Mouse (Mus musculus) neural tube, embryonic 14.5 days (tissue): ENCODE measurements at regions not wholly inside any gene's neighbourhood (a gene's known extent, or its start where the extent isn't known, plus 50 kb on each side); places are given as distances from the start of the nearest gene placed in this dataset.
A peak's percentile ranks its signal among the peaks of the same experiment; 100 is the strongest.

Experiments used
- ATAC-seq: fragments of 200-750 bp; cut with Nextera tagmentation; 2 replicates; pipeline ENCODE4 v1.8.0; 2017; ENCODE audit warnings: low read depth, mild to moderate bottlenecking, moderate TSS enrichment, moderate library complexity
- H3K27ac ChIP-seq: fragments of 300-500 bp; sonication (generic); 2 replicates; pipeline ENCODE4 v1.5.1; 2014; ENCODE audit warnings: low read depth, mild to moderate bottlenecking, control low read depth, low read length, moderate library complexity, mixed read lengths
- H3K27me3 ChIP-seq: fragments of 300-500 bp; sonication (generic); 2 replicates; pipeline ENCODE4 v1.6.1; 2014; ENCODE audit warnings: low read length; ENCODE audit not compliant: control insufficient read depth, insufficient read depth
- H3K36me3 ChIP-seq: fragments of 300-500 bp; sonication (generic); 2 replicates; pipeline ENCODE4 v1.6.1; 2014; ENCODE audit warnings: low read length, mixed read lengths; ENCODE audit not compliant: control insufficient read depth, insufficient read depth
- H3K4me1 ChIP-seq: fragments of 300-500 bp; sonication (generic); 2 replicates; pipeline ENCODE4 v1.6.1; 2014; ENCODE audit warnings: low read length; ENCODE audit not compliant: control insufficient read depth, insufficient read depth
- H3K4me2 ChIP-seq: fragments of 300-500 bp; sonication (generic); 2 replicates; pipeline ENCODE4 v1.6.1; 2014; ENCODE audit warnings: mild to moderate bottlenecking, low read depth, low read length, control low read depth
- H3K4me3 ChIP-seq: fragments of 300-500 bp; sonication (generic); 2 replicates; pipeline ENCODE4 v1.5.1; 2014; ENCODE audit warnings: low read depth, low read length, control low read depth, mixed read lengths
- H3K9ac ChIP-seq: fragments of 300-500 bp; sonication (generic); replicated peaks from 2 replicates; pipeline ENCODE4 v1.6.1; 2014; ENCODE audit warnings: low read depth, mild to moderate bottlenecking, control low read depth, low read length, mixed read lengths
- H3K9me3 ChIP-seq: fragments of 300-500 bp; sonication (generic); 2 replicates; pipeline ENCODE4 v1.6.1; 2016; ENCODE audit warnings: low read length; ENCODE audit not compliant: control insufficient read depth
- WGBS: fragments of 180-500 bp; shearing (Covaris S2); extraction: QIAGEN DNeasy Blood & Tissue Kit; methylation state at CpG from one replicate; pipeline ENCODE4 v1.1.7; 2014; 5-methylcytosine and 5-hydroxymethylcytosine counted together

DNA sequence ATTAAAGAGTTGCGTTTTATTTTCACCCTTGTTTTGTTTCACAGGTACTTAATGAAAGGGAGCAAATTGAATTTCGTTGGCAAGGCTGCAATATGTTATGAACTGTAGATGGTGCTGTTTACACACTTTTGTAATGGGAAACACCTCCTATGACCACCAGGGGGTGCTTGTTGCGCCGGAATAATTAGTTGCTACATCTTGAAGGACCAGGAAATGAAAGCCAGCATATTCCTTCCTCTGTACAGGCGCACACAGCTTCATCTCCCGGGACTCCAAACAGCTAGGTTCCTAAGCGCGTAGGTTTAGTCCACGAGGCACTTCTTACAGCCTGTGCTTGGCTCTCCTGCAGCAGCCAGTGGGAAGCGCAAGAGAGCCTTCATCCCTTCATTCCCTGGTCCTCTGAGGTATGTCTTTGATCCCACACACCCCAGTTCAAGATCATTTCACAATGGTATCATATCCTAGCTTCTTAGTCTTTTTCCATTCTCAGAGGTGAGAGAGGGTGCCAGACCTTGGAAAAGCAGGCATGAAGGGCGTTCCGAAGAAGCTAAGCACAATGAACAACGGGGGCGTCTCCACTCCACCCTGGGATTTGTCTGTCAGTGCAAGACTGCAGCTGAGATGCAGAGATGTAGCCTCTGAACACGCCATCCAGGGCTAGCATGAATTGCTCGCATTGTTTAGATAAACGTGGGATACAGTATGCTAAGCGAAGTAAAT is 95.4 kb upstream of the Tmem45b start:
- Histone ChIP-seq H3K9me3 (no peaks in the 10 kb centered on the region), H3K9ac (peak overlapping the region; percentile 35; the same call in 1 of the 2 replicates), H3K27ac (no peak overlapping the region), H3K4me2 (peak overlapping the region; percentile 50), H3K4me1 (no peaks in the 10 kb centered on the region), H3K36me3 (no peaks in the 10 kb centered on the region), H3K4me3 (peak overlapping the region; percentile 14; the same call in 1 of the 2 replicates), H3K27me3 (no peaks in the 10 kb centered on the region)
- ATAC-seq, result peak; percentile 92
- 36% methylated on average over 18 of the region's 18 CpGs for WGBS

DNA sequence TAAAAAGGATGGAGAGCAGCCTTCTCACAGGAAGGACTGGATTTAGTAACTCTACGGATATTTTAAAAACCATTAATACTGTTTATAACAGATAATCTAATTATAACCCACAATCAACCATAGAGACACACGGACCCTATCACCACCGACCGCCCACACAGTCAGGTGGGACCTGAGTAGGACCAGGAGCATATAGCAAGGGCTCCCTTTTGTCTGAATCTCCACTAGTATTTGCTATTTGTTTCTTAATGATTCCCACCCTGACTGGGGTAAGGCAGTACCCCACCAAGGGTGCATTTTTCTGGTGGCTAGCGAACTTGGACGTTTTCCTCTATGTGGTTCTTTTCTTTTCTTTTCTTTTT is 79.4 kb upstream of the Tmem45b start:
- no peaks in the 10 kb centered on the region for H3K9me3 ChIP-seq
- no peaks in the 10 kb centered on the region for H3K27me3 ChIP-seq
- no peak overlapping the region for H3K4me3 ChIP-seq
- no peaks in the 10 kb centered on the region for H3K4me1 ChIP-seq
- WGBS, result 77% methylated on average over 6 of the region's 6 CpGs
- H3K4me2 ChIP-seq, result no peak overlapping the region
- H3K27ac ChIP-seq, result no peak overlapping the region
- H3K36me3 ChIP-seq, result no peaks in the 10 kb centered on the region
- no peak overlapping the region for H3K9ac ChIP-seq
- ATAC-seq, result 0 out of 2 replicates have a peak, but pooled peaks have one; percentile 17

- Histone ChIP-seq H3K36me3 (no peaks in the 10 kb centered on the region), H3K27ac (no peak overlapping the region), H3K9me3 (no peaks in the 10 kb centered on the region), H3K4me3 (no peak overlapping the region), H3K4me1 (no peaks in the 10 kb centered on the region), H3K27me3 (no peaks in the 10 kb centered on the region), H3K9ac (no peak overlapping the region), H3K4me2 (no peak overlapping the region)
- peak; percentile 90 for ATAC-seq
- 11% methylated on average over 13 of the region's 13 CpGs for WGBS
These were observed 78.8 kb upstream of the Tmem45b start for GRCm38 (mm10) chr9:31542909-31543690.

DNA sequence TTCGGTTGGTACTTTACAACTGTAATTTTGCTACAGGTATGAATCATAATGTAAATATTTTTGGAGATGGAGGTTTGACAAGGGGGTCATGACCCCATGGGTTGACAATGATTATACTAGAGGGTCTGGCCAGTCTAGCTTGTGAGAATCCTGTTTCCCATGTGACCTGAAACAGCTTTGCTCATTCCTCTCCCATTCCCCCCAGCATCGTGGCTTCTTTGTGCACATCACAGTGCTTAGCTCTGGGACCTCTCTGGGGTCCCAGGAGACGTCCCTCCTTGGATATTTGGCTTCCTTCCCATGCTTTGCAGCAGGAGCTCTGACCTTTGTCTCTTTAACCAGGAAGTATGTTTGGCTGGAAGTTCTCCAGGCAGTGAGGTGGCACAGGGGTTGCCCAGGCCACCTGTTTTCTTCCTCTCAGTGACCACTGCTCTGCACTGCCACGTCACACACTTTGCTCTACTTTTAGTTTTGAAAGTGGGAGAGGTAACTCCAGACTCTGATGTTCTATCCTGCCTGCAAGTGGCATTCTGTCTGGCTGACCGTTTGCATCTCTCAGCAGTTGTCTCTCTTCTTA is 77.4 kb upstream of the Tmem45b start:
- Histone ChIP-seq H3K9me3 (no peaks in the 10 kb centered on the region), H3K27ac (no peak overlapping the region), H3K4me2 (no peak overlapping the region), H3K36me3 (no peaks in the 10 kb centered on the region), H3K4me1 (no peaks in the 10 kb centered on the region), H3K27me3 (no peaks in the 10 kb centered on the region), H3K4me3 (no peak overlapping the region), H3K9ac (no peak overlapping the region)
- WGBS, result 70% methylated on average over 5 of the region's 5 CpGs
- no peak for ATAC-seq

DNA sequence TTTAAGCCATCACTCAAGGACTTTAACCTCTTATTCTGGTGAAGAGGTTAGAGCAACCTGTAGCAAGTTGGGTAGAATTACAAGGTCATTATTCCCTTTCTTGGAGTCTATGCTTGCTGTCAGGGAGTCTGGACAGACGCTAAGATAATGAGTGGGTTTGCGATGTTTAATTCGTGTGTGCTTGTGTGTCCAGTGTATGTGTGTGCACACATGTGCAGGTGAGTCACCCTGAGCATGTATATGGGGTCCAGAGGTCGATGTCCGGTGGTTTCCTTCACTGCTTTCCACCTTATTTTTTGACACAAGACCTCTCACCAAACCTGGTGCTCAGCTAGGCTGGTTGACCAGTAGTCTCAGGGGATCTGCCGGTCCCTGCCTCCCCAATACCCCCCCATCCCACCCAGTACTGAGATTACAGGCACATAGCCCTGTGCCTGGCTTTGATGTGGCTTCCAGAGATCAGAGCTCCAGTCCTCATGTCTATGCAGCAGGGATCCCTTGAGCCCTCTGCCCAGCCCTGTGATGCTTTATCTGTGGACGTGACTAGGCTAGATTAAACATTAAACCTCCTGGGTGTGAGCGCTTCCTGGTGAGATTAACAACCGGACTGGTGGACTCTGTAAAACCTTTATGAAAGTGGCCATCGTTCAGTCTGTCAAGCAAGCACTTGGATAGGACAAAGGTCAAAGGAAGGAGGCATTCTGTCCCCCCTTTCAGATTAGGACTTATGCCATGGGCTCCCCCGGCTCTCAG is 74.4 kb upstream of the Tmem45b start:
- H3K9me3 ChIP-seq, result no peaks in the 10 kb centered on the region
- no peak overlapping the region for H3K4me2 ChIP-seq
- no peaks in the 10 kb centered on the region for H3K4me1 ChIP-seq
- H3K27ac ChIP-seq, result no peak overlapping the region
- H3K4me3 ChIP-seq, result no peak overlapping the region
- no peak overlapping the region for H3K9ac ChIP-seq
- 86% methylated on average over 11 of the region's 11 CpGs for WGBS
- no peaks in the 10 kb centered on the region for H3K27me3 ChIP-seq
- ATAC-seq, result no peak
- no peaks in the 10 kb centered on the region for H3K36me3 ChIP-seq

DNA sequence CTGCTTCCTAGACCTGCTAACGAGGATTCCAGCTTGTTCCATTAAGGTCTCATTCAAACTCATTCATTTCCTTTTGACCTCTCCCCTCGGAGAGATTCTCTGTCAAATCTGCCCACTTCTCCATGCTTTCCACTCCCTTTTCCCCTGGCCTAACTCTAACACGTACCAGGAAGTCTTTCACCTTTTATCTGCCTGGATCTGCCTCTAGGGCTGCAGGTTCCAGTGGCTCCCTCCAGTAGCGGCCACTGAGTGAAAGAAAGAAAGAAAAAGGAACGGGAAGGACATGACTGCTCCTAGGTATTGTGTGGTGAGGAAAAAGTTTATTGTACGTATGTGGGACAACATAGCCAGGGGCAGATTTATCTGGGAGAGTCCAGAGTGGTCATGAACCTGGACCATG is 64.8 kb upstream of the Tmem45b start:
- Histone ChIP-seq H3K4me3 (no peak overlapping the region), H3K9ac (no peak overlapping the region), H3K4me1 (no peaks in the 10 kb centered on the region), H3K27me3 (no peaks in the 10 kb centered on the region), H3K36me3 (no peaks in the 10 kb centered on the region), H3K27ac (no peak overlapping the region), H3K9me3 (no peaks in the 10 kb centered on the region), H3K4me2 (no peak overlapping the region)
- WGBS, result 80% methylated on average over 6 of the region's 6 CpGs
- ATAC-seq, result no peak

- Histone ChIP-seq H3K4me3 (no peak overlapping the region), H3K4me1 (no peaks in the 10 kb centered on the region), H3K9me3 (no peaks in the 10 kb centered on the region), H3K9ac (no peak overlapping the region), H3K4me2 (no peak overlapping the region), H3K27ac (no peak overlapping the region), H3K27me3 (no peaks in the 10 kb centered on the region), H3K36me3 (no peaks in the 10 kb centered on the region)
- WGBS, result 63% methylated on average over 2 of the region's 2 CpGs
- no peak for ATAC-seq
These were observed 63.0 kb upstream of the Tmem45b start for GRCm38 (mm10) chr9:31527216-31527615.
